Mouse (Mus musculus): ENCODE measurements around the gene Rcbtb2.

Gene Rcbtb2

DNA sequence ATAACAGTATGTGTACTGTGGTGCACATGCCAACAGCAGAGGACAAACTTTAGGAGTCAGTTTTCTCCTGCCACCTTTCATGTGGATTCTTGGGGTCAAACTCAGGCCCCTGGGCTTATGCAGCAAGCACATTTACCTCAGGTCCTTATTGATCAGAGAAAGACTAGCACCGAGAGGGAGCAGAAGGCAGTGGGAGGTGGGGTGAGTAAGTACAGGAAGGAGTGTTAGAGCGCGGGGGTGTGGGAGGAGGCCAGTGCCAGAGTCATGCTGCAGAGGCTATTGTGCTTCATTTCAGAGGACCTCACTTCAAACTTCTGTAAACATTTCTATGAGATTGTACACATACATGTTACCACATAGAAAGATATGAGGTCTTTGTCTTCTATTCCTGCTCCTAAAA, 78.6 kb downstream of the Rcbtb2 start:
- DNase-seq (ENCODE audit: low read depth, low spot score), result no peak

DNA sequence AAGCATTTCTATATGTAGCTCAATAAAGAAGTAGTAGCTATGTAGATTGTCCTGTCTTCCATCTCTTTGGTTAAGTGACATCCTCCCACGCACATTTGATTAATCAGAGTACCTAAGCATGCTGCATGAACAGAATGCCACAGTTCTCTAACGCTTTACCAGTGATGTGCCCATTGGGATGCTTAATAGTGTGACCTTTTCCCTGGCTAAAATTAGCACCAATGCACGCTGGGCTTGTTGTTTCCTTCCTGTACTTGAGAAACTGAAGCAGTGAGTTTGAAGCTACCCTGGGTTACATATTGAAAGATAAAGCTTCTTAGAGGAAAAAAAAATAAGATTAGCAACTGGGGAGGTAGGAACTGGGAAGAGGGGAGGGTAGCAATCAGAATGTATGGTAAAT, 81.2 kb downstream of the Rcbtb2 start:
- DNase-seq (ENCODE audit: low read depth, low spot score), result no peak

DNA sequence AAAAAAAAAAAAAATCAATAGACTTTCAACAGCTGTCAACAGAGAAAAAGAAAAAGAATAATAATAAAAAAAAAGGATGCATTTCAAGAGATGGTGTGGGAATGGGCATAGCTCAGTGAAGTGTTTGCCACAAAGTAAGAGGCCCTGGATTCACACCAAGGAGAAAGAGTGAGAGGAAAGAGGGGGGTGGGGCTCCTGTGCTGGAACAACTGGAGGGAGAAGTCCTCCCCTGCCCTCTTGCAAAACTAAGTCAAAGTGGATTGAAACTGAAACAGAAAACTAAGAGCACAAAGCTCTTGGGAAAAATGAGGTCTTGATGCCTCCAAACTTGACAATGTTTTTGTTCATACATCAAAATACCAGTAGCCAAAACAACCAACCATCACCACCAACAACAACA, 86.4 kb downstream of the Rcbtb2 start:
- no peak for DNase-seq (ENCODE audit: low read depth, low spot score)

DNA sequence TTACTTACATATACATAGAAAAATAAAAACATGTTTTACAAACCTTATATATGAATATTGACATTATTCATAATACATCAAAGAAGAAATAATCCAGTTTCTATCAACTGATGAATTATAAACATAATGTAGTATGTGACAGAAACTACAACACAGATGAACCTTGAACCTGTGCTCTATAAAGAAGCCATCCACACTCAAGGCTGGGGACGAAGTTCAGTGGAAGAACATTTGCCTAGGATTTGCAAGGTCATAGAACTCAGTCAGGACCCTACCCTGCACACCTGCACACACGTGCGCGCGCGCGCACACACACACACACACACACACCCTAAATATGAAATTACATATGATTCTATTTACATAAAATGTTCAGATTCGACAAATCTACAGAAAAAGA, 87.4 kb downstream of the Rcbtb2 start:
- DNase-seq (ENCODE audit: low read depth, low spot score), result no peak

GRCm38 (mm10) chr14:73211477-73211876, 88.6 kb downstream of the Rcbtb2 start:
- DNase-seq (ENCODE audit: low read depth, low spot score), result no peak

DNA sequence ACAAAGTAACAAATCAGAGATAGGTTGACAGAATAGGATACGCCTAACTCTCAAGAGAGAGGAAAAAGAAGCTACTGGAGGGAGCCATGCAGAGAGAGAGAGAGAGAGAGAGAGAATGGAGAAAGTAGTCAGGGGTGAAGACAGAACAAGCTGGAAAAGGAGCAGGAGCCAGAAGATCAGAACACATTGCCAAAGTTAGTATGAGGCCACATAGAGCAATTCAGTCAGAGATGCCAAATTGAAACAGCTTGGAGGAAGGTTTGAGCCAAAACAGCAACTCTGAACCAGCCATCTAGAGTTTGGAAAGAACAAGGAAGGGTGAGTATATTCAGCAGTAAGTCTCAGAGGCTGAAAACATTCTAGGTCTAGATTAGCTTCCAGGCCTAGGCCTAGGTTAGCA, 94.2 kb downstream of the Rcbtb2 start:
- no peak for DNase-seq (ENCODE audit: low read depth, low spot score)

DNA sequence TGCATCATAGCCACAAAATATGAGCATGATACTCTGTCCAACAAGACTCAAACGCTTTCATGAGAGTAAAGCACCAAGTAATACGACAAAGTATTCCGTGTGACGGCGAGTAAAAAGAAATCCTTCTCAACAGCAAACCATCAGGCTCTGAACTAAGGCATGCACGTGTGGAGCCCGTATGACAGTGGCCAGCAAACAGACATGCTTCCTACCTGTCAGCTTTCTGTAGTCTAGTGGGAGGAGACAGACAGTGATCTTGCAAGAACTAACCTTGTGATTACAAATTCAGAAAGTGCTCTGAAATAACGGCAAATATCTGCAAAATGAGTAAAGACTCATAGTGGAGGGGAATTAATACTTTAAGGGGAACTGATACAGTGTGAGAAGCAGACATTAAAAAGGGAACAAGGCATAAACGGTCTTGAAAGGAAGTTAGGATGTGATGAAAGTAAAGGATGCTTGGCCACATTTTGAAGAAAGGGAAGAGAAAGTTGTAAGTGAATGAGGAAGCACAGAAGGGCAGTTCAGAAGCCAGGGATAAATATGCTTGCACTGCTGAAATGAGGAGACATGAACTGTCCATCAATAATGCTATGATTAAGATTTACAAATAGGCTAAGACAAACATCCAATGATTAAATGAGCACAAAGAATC, 99.6 kb downstream of the Rcbtb2 start:
- no peak for DNase-seq (ENCODE audit: low read depth, low spot score)

- DNase-seq (ENCODE audit: low read depth, low spot score), result no peak
Measured at GRCm38 (mm10) chr14:73226346-73226745, 103.5 kb downstream of the Rcbtb2 start.

DNA sequence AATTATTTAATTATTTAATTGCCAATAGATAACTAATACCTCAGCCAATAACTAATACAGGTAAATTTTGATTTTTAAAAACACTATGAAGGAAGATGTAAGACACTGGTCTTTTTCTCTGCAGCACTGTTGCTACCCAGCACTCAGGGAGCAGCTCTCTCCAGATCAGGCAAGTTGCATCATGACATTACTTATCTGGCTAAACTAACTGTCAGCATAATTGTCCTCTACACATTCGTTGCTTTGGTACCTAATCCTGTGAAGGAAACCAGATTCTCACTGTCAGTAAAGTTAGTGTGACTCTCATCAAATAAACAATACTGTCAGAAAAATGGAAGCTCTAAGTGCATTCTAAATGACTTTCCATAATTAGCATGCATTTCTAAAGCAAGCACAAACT, 104.0 kb downstream of the Rcbtb2 start:
- no peak for DNase-seq (ENCODE audit: low read depth, low spot score)

DNA sequence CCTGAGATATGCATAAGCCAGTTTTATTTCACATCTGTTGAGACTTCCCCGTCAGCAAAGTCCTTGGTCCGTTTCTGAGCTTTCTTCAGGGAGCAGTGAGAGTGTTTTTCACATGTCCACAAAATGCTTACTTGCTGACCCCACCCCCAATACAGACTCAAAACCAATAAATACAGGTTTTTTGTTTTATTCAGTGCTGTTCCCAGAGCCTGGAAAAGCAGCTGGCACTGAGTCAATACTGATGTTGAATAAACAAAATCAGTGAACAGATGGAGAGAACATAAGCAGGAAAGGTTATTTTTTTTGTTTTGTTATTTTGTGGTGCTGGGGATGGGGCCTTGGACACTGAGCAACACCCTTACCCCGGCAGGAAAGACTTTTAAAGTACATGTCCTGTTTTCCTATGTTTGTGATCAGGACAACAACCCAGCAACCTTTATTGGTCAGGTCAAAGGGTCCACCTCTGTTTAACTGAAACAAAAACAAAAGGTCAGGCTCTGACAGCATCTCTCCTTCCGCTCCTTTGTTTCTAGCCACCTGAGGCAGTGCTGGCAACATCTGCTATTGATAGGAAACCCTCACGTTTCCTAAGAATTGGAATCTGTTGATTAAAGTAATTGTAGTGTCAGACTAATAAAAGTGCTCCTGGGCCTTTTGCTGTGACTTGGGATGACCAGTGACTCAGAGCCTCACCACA, 108.6 kb downstream of the Rcbtb2 start:
- DNase-seq (ENCODE audit: low read depth, low spot score), result no peak

DNA sequence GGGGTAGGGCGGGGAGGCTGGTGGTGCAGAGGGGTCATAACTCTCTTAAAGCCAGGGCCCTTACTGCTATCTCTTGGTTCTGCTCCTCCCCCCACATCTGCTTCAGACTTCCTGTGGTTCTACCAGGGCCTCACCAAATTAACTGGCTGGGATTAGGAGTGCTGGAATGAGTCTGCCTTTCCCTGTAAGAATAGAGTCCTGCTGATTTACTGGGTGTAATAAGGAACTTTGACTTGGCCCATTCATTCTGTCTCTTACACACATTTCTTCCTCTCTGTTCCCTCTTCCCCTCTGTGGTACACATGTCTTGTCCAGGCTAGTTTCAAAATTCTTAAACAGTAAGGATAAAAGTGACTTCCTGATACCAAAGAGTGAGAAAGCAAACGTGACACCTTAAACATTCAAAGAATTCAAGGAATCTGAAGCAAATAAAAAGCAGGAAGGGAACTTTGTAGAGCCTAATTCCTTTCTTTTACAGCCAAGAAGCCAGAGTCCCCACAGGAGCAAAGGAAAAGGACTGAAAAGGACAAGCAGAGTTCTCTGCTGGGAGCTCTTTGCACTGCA, 111.7 kb downstream of the Rcbtb2 start:
- DNase-seq (ENCODE audit: low read depth, low spot score), result no peak

GRCm38 (mm10) chr14:73237848-73238321, 115.0 kb downstream of the Rcbtb2 start, which contains the start of gene Lpar6:
Lpar6 (plus strand) TSS chr14:73237895.
- DNase-seq (ENCODE audit: low read depth, low spot score), result no peak

- DNase-seq (ENCODE audit: low read depth, low spot score), result no peak
Measured at GRCm38 (mm10) chr14:73238498-73239250, 115.8 kb downstream of the Rcbtb2 start.

- DNase-seq (ENCODE audit: low read depth, low spot score), result no peak
Measured at GRCm38 (mm10) chr14:73239291-73239690, 116.5 kb downstream of the Rcbtb2 start.

- no peak for DNase-seq (ENCODE audit: low read depth, low spot score)
Measured at GRCm38 (mm10) chr14:73239857-73240256, 117.0 kb downstream of the Rcbtb2 start.

GRCm38 (mm10) chr14:73244061-73244597, 121.3 kb downstream of the Rcbtb2 start:
- DNase-seq (ENCODE audit: low read depth, low spot score), result no peak

- no peak for DNase-seq (ENCODE audit: low read depth, low spot score)
Measured at GRCm38 (mm10) chr14:73250056-73250455, 127.2 kb downstream of the Rcbtb2 start.

DNA sequence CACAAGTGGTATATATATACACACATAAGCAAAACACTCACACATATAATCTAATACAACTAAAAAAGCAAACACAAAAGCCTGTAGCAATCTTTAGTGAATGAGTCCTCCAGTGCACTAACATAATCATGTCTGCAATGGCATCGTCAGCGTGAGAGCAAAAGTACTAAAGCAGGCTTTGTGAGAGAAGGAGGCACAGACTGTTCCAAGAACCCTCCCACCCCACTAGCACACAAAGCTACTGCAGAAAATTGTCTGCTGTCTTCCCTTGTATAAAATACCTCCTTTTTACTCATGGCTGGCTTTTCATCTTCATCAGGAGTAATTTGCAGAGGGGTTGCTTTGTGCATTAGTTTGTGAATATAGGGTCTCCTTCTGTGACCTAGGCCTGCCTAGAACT, 129.4 kb downstream of the Rcbtb2 start:
- DNase-seq (ENCODE audit: low read depth, low spot score), result no peak

DNA sequence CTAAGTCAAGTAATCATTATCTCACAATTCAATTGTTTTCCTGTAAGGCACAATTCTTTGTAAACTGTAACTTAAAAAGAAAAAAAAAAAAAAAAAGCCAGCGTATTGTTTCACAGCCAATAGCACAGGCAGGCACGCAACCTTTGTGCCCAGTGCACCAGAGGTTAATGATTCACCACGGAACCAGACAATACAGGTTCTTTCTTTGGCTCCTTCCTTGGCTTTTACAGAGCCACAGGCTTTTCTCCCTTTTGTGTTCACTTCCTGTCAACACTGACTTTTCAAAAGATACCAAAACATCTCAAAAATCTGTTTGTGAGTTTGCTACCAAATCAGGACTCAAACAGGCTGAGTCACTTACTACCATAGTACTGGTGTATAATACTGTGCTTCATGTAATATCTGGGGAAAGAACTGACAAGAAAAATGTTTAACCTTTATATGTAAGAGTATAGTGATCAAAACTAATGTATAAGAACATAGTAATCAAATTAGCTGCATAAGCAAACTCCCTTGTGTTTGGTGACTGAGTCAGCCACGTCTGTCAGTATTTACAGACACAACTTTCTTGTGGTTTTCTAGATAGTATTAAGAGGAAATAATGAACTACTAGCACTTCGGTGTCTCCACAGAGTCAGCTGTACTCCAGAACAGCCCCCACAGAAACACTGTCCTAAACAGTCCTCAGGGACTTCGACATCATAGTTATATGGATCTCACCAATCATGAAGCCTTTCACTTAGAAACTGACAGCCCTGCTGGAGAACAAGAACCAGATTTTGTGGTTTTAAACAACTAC, 130.8 kb downstream of the Rcbtb2 start:
- DNase-seq (ENCODE audit: low read depth, low spot score), result no peak

GRCm38 (mm10) chr14:73254412-73254811, 131.6 kb downstream of the Rcbtb2 start:
- no peak for DNase-seq (ENCODE audit: low read depth, low spot score)

- DNase-seq (ENCODE audit: low read depth, low spot score), result no peak
Measured at GRCm38 (mm10) chr14:73255426-73255970, 132.7 kb downstream of the Rcbtb2 start.

Measured in c-Kit-negative CD71-positive TER-119-positive erythroid progenitor cells, embryonic 14.5 days (primary cell).